Mouse (Mus musculus) ES-E14 (cell line): ENCODE results near the gene Tmco3.

Source experiments
- CHD2 ChIP-seq: IDR thresholded peaks from 2 replicates; pipeline ENCODE4 v1.6.1; 2014; ENCODE audit warnings: mild to moderate bottlenecking, low read depth, low read length, inconsistent platforms
- HCFC1 ChIP-seq: IDR thresholded peaks from 2 replicates; pipeline ENCODE4 v1.6.1; 2012; ENCODE audit warnings: low read length, inconsistent platforms, borderline replicate concordance; ENCODE audit not compliant: insufficient read depth
- MAFK ChIP-seq: IDR thresholded peaks from 2 replicates; pipeline ENCODE4 v1.6.1; 2014; ENCODE audit warnings: mild to moderate bottlenecking, low read depth, low read length, inconsistent platforms; ENCODE audit not compliant: insufficient read depth
- ZNF384 ChIP-seq: IDR thresholded peaks from 2 replicates; pipeline ENCODE4 v1.6.1; 2012; ENCODE audit warnings: low read depth, low read length, inconsistent platforms

DNA sequence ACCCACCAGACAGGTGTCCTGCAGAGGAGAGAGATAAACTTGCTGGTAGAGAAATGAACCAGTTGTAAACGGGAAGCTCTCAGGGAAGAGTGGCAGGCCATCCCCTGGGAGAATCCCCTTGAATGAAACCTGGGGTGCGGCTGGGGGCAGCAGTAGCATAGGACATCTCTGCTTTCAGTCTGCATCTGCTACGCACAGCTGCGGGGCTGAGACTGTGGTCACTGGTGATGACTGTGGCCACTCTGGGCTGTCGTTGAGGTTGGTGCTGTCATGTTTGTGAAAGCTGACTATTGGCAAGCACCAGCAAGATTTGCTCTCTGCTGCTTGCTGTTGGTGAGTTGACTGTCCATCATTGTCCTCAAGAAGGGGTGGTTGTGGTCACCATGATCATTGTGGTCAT, 63.6 kb downstream of the Tmco3 start:
- TF ChIP-seq MAFK: no peak
- no peak for TF ChIP-seq HCFC1
- TF ChIP-seq ZNF384: no peak
- TF ChIP-seq CHD2: no peak
